Mouse (Mus musculus) kidney, embryonic 16.5 days (tissue): ENCODE data around the gene 1700088E04Rik. TPM values are rescaled to one million over a fixed set of nuclear protein-coding genes. Genes with fewer than 3 reads are reported as not detected.

Experiments used
- ATAC-seq: fragments of 200-750 bp; cut with Nextera tagmentation; 2 replicates; pipeline ENCODE4 v1.8.0; 2017; ENCODE audit warnings: moderate TSS enrichment; ENCODE audit not compliant: low FRiP score, low TSS enrichment
- H3K27ac ChIP-seq: fragments of 300-500 bp; sonication (generic); 2 replicates; pipeline ENCODE4 v1.5.1; 2014; ENCODE audit warnings: low read length
- H3K27me3 ChIP-seq: fragments of 300-500 bp; sonication (generic); 2 replicates; pipeline ENCODE4 v1.6.1; 2014; ENCODE audit warnings: low read length, control low read depth, mixed read lengths; ENCODE audit not compliant: insufficient read depth
- H3K36me3 ChIP-seq: fragments of 300-500 bp; sonication (generic); 2 replicates; pipeline ENCODE4 v1.6.1; 2014; ENCODE audit warnings: low read length, control low read depth, mixed read lengths; ENCODE audit not compliant: insufficient read depth
- H3K4me1 ChIP-seq: fragments of 300-500 bp; sonication (generic); 2 replicates; pipeline ENCODE4 v1.6.1; 2014; ENCODE audit warnings: low read length, control low read depth, mixed read lengths; ENCODE audit not compliant: insufficient read depth
- H3K4me2 ChIP-seq: fragments of 300-500 bp; sonication (generic); replicated peaks from 2 replicates; pipeline ENCODE4 v1.6.1; 2014; ENCODE audit warnings: low read depth, low read length
- H3K4me3 ChIP-seq: fragments of 300-500 bp; sonication (generic); 2 replicates; pipeline ENCODE4 v1.5.1; 2014; ENCODE audit warnings: mild to moderate bottlenecking, low read length
- H3K9ac ChIP-seq: fragments of 300-500 bp; sonication (generic); replicated peaks from 2 replicates; pipeline ENCODE4 v1.6.1; 2014; ENCODE audit warnings: low read length
- H3K9me3 ChIP-seq: fragments of 300-500 bp; sonication (generic); 2 replicates; pipeline ENCODE4 v1.6.1; 2016; ENCODE audit warnings: low read length, control low read depth
- WGBS: fragments of 180-500 bp; shearing (Covaris S2); extraction: QIAGEN DNeasy Blood & Tissue Kit; methylation state at CpG from one replicate; pipeline ENCODE4 v1.1.7; 2014; 5-methylcytosine and 5-hydroxymethylcytosine counted together
- polyA plus RNA-seq: library from polyadenylated mRNA; unstranded; fragments of >200 nt; fragmentation: Nextera tagmentation; extraction: Ambion mirVana; gene quantifications from 2 replicates; pipeline ENCODE4 v1.2.1, GENCODE M21; 2015

Gene 1700088E04Rik
- polyA plus RNA-seq, result 10.1 and 11.9 TPM in 2 replicates

- no peaks in the 10 kb centered on the region for H3K9me3 ChIP-seq
- H3K36me3 ChIP-seq, result peaks cover 19% of the 10 kb centered on the region
- H3K4me2 ChIP-seq, result peak within 1 kb of the TSS; percentile 90
- H3K9ac ChIP-seq, result peak within 1 kb of the TSS; percentile 91
- peaks cover 21% of the 10 kb centered on the region for H3K4me1 ChIP-seq
- H3K4me3 ChIP-seq, result peak within 1 kb of the TSS; percentile 93
- H3K27ac ChIP-seq, result 0 out of 2 replicates have a peak within 1 kb of the TSS, but pooled peaks have one; percentile 30
- no peaks in the 10 kb centered on the region for H3K27me3 ChIP-seq
- ATAC-seq, result peak; percentile 90
- WGBS, result 0% methylated on average over 57 of the region's 57 CpGs
These were observed at the start of gene 1700088E04Rik, which contains the start of gene Polr2f for GRCm38 (mm10) chr15:79140866-79141565. Gene 1700088E04Rik, minus strand, starts transcription at chr15:79141253. Gene Polr2f, plus strand, starts transcription at chr15:79141009.

GRCm38 (mm10) chr15:79187819-79188218 is 46.8 kb upstream of the 1700088E04Rik start:
- Histone ChIP-seq H3K9ac (no peak overlapping the region), H3K4me2 (no peak overlapping the region), H3K36me3 (no peaks in the 10 kb centered on the region), H3K9me3 (peaks cover 4% of the 10 kb centered on the region; the same call in 1 of the 2 replicates), H3K4me3 (no peak overlapping the region), H3K27me3 (no peaks in the 10 kb centered on the region), H3K4me1 (0 out of 2 replicates have a peak, but pooled peaks cover under 1% of the 10 kb centered on the region), H3K27ac (no peak overlapping the region)
- ATAC-seq, result no peak
- 95% methylated on average over 8 of the region's 8 CpGs for WGBS

- Histone ChIP-seq H3K4me3 (no peak overlapping the region), H3K9me3 (no peaks in the 10 kb centered on the region), H3K4me2 (no peak overlapping the region), H3K27ac (no peak overlapping the region), H3K27me3 (no peaks in the 10 kb centered on the region), H3K4me1 (no peaks in the 10 kb centered on the region), H3K9ac (no peak overlapping the region), H3K36me3 (no peaks in the 10 kb centered on the region)
- WGBS, result 74% methylated on average over 10 of the region's 10 CpGs
- no peak for ATAC-seq
These were observed 44.2 kb upstream of the 1700088E04Rik start for GRCm38 (mm10) chr15:79185213-79185612.

- ATAC-seq, result no peak
- Histone ChIP-seq H3K4me2 (no peak overlapping the region), H3K27ac (no peak overlapping the region), H3K36me3 (no peaks in the 10 kb centered on the region), H3K4me1 (no peaks in the 10 kb centered on the region), H3K9me3 (no peaks in the 10 kb centered on the region), H3K9ac (no peak overlapping the region), H3K27me3 (no peaks in the 10 kb centered on the region), H3K4me3 (no peak overlapping the region)
- 49% methylated on average over 6 of the region's 6 CpGs for WGBS
These were observed 35.9 kb upstream of the 1700088E04Rik start for GRCm38 (mm10) chr15:79176905-79177304.

GRCm38 (mm10) chr15:79166712-79167111 is 25.7 kb upstream of the 1700088E04Rik start:
- Histone ChIP-seq H3K36me3 (no peaks in the 10 kb centered on the region), H3K9me3 (no peaks in the 10 kb centered on the region), H3K4me3 (no peak overlapping the region), H3K4me2 (no peak overlapping the region), H3K9ac (no peak overlapping the region), H3K27ac (no peak overlapping the region), H3K4me1 (peaks cover 4% of the 10 kb centered on the region; the same call in 1 of the 2 replicates), H3K27me3 (peaks cover 46% of the 10 kb centered on the region)
- ATAC-seq, result no peak
- 56% methylated on average over 8 of the region's 8 CpGs for WGBS

GRCm38 (mm10) chr15:79165140-79165539 is 24.1 kb upstream of the 1700088E04Rik start, which contains the start of gene Sox10:
Gene Sox10, minus strand, starts transcription at chr15:79165240.
- Histone ChIP-seq H3K9ac (no peak within 1 kb of the TSS), H3K36me3 (no peaks in the 10 kb centered on the region), H3K4me2 (no peak within 1 kb of the TSS), H3K4me3 (no peak within 1 kb of the TSS; the same call in 1 of the 2 replicates), H3K27me3 (peaks cover 51% of the 10 kb centered on the region), H3K9me3 (no peaks in the 10 kb centered on the region), H3K27ac (no peak within 1 kb of the TSS), H3K4me1 (peaks cover 4% of the 10 kb centered on the region; the same call in 1 of the 2 replicates)
- ATAC-seq, result no peak
- 49% methylated on average over 5 of the region's 5 CpGs for WGBS

GRCm38 (mm10) chr15:79164251-79164650 is 23.2 kb upstream of the 1700088E04Rik start:
- ATAC-seq, result no peak
- Histone ChIP-seq H3K36me3 (no peaks in the 10 kb centered on the region), H3K4me1 (peaks cover 4% of the 10 kb centered on the region; the same call in 1 of the 2 replicates), H3K9me3 (no peaks in the 10 kb centered on the region), H3K4me2 (no peak overlapping the region), H3K27ac (no peak overlapping the region), H3K27me3 (peaks cover 51% of the 10 kb centered on the region), H3K4me3 (no peak overlapping the region; the same call in 1 of the 2 replicates), H3K9ac (no peak overlapping the region)
- 17% methylated on average over 15 of the region's 15 CpGs for WGBS

- ATAC-seq, result no peak
These were observed 21.8 kb upstream of the 1700088E04Rik start for GRCm38 (mm10) chr15:79162822-79163221.

GRCm38 (mm10) chr15:79162301-79162700 is 21.2 kb upstream of the 1700088E04Rik start:
- Histone ChIP-seq H3K9ac (no peak overlapping the region), H3K36me3 (no peaks in the 10 kb centered on the region), H3K4me3 (no peak overlapping the region), H3K27ac (no peak overlapping the region), H3K9me3 (no peaks in the 10 kb centered on the region), H3K4me2 (no peak overlapping the region), H3K27me3 (peaks cover 51% of the 10 kb centered on the region), H3K4me1 (peaks cover 4% of the 10 kb centered on the region; the same call in 1 of the 2 replicates)
- WGBS, result 73% methylated on average over 7 of the region's 7 CpGs
- no peak for ATAC-seq

More at GRCm38 (mm10) chr15:79162822-79163221, 21.8 kb upstream of the 1700088E04Rik start:
- no peak overlapping the region for H3K9ac ChIP-seq
- 51% methylated on average over 14 of the region's 14 CpGs for whole genome bisulfite sequencing
- no peak overlapping the region for H3K27ac ChIP-seq
- 0 out of 2 replicates have a peak overlapping the region, but pooled peaks have one; percentile 29 for H3K4me3 ChIP-seq
- no peaks in the 10 kb centered on the region for H3K36me3 ChIP-seq
- no peaks in the 10 kb centered on the region for H3K9me3 ChIP-seq
- peaks cover 51% of the 10 kb centered on the region for H3K27me3 ChIP-seq
- H3K4me2 ChIP-seq, result no peak overlapping the region
- H3K4me1 ChIP-seq, result peaks cover 4% of the 10 kb centered on the region; the same call in 1 of the 2 replicates

- Histone ChIP-seq H3K4me3 (no peak overlapping the region), H3K4me1 (no peaks in the 10 kb centered on the region), H3K27ac (no peak overlapping the region), H3K9me3 (no peaks in the 10 kb centered on the region), H3K36me3 (peaks cover 20% of the 10 kb centered on the region; the same call in 1 of the 2 replicates), H3K9ac (no peak overlapping the region; the same call in 1 of the 2 replicates), H3K4me2 (no peak overlapping the region), H3K27me3 (no peaks in the 10 kb centered on the region; the same call in 1 of the 2 replicates)
- WGBS, result 23% methylated on average over 3 of the region's 3 CpGs
- no peak for ATAC-seq
These were observed 14.5 kb upstream of the 1700088E04Rik start for GRCm38 (mm10) chr15:79155572-79155971.
